Mouse (Mus musculus): ENCODE measurements at regions not wholly inside any gene's neighbourhood (a gene's known extent, or its start where the extent isn't known, plus 50 kb on each side); places are given as distances from the start of the nearest gene placed in this dataset.

- peak; percentile 79 for DNase-seq
Measured at GRCm38 (mm10) chr9:35360139-35361100, 60.5 kb upstream of the Cdon start.

- no peak for DNase-seq
Measured at GRCm38 (mm10) chr9:35361432-35361831, 59.5 kb upstream of the Cdon start.

- DNase-seq = peak; percentile 39
Measured at GRCm38 (mm10) chr9:35362276-35362675, 58.7 kb upstream of the Cdon start.

DNA sequence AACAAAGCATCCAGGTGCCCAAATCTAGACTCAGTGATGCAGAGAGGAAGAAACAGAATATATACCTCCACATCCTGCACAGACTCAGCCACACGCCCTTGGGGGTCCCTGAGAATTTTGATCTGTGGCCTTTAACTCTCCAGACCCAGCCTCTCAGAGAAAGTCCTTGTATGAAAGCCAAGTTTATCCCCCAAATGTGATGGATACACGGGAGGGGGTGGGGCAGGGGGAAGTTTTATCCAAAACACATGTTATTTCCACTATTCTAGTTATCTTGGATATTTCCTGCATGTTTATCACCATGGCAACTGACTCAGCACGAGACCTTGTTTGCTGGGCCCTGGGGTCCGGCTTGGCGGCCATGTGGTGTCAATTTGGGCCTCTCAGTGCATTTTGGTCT, 57.8 kb upstream of the Cdon start:
- peak; percentile 31 for DNase-seq

DNA sequence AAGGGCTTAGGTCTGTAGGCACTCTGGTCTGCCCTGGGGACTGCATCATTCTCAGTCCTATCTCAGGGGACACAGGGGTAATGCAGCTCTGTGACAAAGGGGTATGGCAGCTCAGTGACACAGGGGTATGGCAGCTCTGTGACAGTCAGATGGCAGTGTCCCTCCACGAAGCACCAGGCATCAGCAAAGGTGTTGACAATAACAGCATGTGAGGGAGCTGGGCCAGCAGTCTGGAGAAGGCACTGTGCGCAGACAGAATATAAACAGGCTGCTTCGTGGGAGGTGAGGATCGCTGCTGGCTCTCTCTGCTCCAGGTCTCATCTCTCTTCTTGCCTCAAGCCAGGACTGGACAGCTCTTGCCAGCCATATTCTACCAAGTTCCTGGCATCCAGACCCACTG, 57.0 kb upstream of the Cdon start:
- DNase-seq = no peak

GRCm38 (mm10) chr9:35365975-35366374, 55.0 kb upstream of the Cdon start:
- no peak for DNase-seq

DNA sequence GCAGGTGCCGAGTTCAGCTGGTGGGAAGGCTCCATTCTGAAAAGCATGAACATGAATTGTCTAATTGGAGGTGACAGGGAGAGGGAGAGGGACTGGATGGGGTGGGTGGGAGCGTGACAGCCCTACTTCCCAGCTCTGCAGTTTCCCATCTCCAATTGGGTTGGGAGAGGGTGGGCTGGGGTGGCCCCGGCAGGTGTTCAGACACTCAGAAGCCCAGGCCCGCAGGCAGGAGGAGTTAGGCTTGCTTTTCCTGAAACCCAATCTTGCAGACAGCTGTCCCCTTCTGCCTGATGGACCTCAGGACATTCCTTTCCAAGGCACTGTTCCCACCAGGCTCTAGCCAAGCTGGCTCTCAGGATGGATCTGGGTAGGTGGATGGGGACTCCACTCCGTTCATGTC, 51.9 kb upstream of the Cdon start:
- no peak for DNase-seq

- DNase-seq = no peak
Measured at GRCm38 (mm10) chr9:35370031-35370430, 50.9 kb upstream of the Cdon start.

DNA sequence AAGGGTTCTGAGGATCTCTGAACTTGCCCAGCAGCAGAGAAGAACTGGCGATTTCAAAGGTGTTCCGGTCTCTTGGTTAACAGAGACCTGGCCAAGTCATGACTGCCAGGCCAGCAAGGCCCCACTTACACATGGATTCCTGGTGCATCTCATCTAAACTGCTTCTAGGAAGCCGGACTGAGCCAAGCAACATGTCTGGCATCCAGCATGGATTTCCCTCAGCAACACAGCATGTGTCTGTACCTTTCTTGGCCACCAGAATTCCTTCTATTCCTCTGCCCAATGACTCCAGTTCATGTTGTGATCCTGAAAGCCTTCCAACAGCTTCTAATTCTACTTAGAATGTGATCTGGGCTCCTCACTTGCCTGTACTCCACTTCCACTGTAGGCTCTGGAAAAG, 50.0 kb upstream of the Cdon start:
- no peak for DNase-seq

Data from heart, postnatal 4 days (tissue).